Mouse (Mus musculus) olfactory bulb, adult 2 months (tissue): ENCODE data around the gene Atg4c.

Experiments
- CTCF ChIP-seq: fragments of 200-500 bp; IDR thresholded peaks from 2 replicates; pipeline ENCODE4 v1.5.1; 2012; ENCODE audit warnings: low read depth, mild to moderate bottlenecking, low read length, moderate library complexity; ENCODE audit not compliant: insufficient read depth
- POLR2A ChIP-seq: fragments of 200-500 bp; IDR thresholded peaks from 2 replicates; pipeline ENCODE4 v1.6.1; 2012; ENCODE audit warnings: mild to moderate bottlenecking, low read depth, low read length, moderate library complexity; ENCODE audit not compliant: insufficient read depth

- TF ChIP-seq CTCF (no peak), POLR2A (no peak)
Observed at GRCm38 (mm10) chr4:99158495-99158894, 35.2 kb upstream of the Atg4c start.
